ENCODE assay signal across 21 mouse cellular contexts in the genomic region with DNA sequence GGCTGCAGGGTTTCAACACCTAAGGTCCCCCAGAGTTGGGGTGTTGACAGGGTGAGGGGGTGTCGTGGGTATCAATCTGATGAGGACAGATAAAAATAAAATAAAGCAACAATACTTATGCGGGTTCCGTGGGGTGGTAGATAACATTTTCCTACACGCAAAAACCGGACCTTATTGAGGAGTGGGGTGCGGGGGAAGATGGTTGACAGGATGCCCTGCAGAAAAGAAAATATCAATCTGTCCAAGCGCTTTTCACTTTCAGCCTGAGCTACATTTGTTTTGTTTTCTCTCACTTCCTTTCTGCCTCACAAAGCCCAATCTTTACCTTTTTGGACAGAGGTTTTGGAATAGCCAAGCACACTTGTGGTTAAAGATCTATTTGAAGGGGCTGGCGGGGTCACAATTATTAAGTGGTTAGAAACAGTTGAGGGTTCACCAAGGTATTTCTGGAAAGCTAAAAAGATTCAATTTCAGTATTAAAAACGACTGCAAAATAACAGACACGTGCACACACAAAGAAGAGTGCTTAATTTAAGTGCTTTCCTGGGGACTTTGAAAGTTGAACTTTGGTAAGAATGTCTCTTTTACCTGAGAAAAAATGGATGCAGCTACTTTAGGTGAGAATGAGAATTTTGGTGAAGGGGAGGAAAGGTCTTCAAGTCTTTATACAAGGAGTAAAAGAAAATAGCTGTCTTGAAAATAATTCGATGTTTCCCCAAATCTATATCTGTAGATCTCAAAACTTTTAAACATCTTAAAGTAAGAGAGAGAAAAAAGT. TPM values are rescaled to one million over a fixed set of nuclear protein-coding genes. Genes with fewer than 3 reads are reported as not detected.
DNase-seq lines count a peak whose midpoint lies in the region; ATAC-seq and TF ChIP-seq lines count a peak whose summit lies in the region.
"Not testable (repeated sequence)": the region's sequence is repeated elsewhere in the genome, so short reads cannot be mapped to it uniquely, and the experiment has no call there.
"Had no signal": no experiment of that assay in that cellular context is flagged by ENCODE, and none has a peak within 500 bp of the region (broad histone marks: within the 10 kb centered on the region; RNA-seq: fewer than 3 reads in every experiment).

No protein-coding gene starts in this region.

- TF ChIP-seq CTCF in brain, embryonic 14.5 days (IDR thresholded peaks at IDR 0.05; ENCODE audit: borderline replicate concordance, extremely low read depth, insufficient read depth, insufficient read length), result not testable (repeated sequence)

- peak; percentile 29 for DNase-seq in brain, embryonic 14.5 days (ENCODE audit: low read depth)
- peak; percentile 16 for DNase-seq in embryonic facial prominence, embryonic 11.5 days (ENCODE audit: low spot score)
- DNase-seq in heart, postnatal 10 days, result peak; percentile 29 to 41
- peak; percentile 11 for DNase-seq in kidney, adult 18-20 months
- peak; percentile 42 for DNase-seq in limb, embryonic 11.5 days (ENCODE audit: low spot score)
- DNase-seq in midbrain, embryonic 14.5 days, result peak; percentile 38

- not testable (repeated sequence) for H3K27ac ChIP-seq in embryonic facial prominence, embryonic 11.5 days (replicated peaks; ENCODE audit: low read depth, low read length); heart, embryonic 11.5 days (ENCODE audit: low read depth, low read length); limb, embryonic 11.5 days (replicated peaks; ENCODE audit: low read depth, low read length); midbrain, embryonic 14.5 days (replicated peaks; ENCODE audit: low read depth, low read length)

- not testable (repeated sequence) for TF ChIP-seq POLR2A in brain, embryonic 14.5 days (IDR thresholded peaks at IDR 0.05; ENCODE audit: borderline replicate concordance, extremely low read depth, insufficient read depth, insufficient read length, poor library complexity, severe bottlenecking)

- not testable (repeated sequence) for H3K9me3 ChIP-seq in embryonic facial prominence, embryonic 11.5 days (replicated peaks; ENCODE audit: control insufficient read depth, low read length); heart, embryonic 11.5 days (replicated peaks; ENCODE audit: control insufficient read depth, low read length); limb, embryonic 11.5 days (ENCODE audit: control insufficient read depth, low read length); midbrain, embryonic 14.5 days (ENCODE audit: control insufficient read depth, low read length)

- not testable (repeated sequence) for H3K4me1 ChIP-seq in embryonic facial prominence, embryonic 11.5 days (ENCODE audit: control insufficient read depth, insufficient read depth, low read length); heart, embryonic 11.5 days (ENCODE audit: control insufficient read depth, insufficient read depth, low read length); limb, embryonic 11.5 days (ENCODE audit: control insufficient read depth, insufficient read depth, low read length); midbrain, embryonic 14.5 days (ENCODE audit: control insufficient read depth, insufficient read depth, low read length)

- H3K4me3 ChIP-seq in embryonic facial prominence, embryonic 11.5 days (ENCODE audit: low read depth, low read length); limb, embryonic 11.5 days (ENCODE audit: low read depth, low read length); midbrain, embryonic 14.5 days (replicated peaks; ENCODE audit: low read depth, low read length): not testable (repeated sequence)
- 0 out of 2 replicates have a peak overlapping the region, but pooled peaks have one; percentile 28 for H3K4me3 ChIP-seq in heart, embryonic 11.5 days (ENCODE audit: low read depth, low read length)

- ATAC-seq in embryonic facial prominence, embryonic 11.5 days (replicated peaks; ENCODE audit: insufficient number of reproducible peaks, low FRiP score, low TSS enrichment, low read depth); heart, embryonic 11.5 days (replicated peaks; ENCODE audit: insufficient number of reproducible peaks, low FRiP score, low TSS enrichment); limb, embryonic 11.5 days (ENCODE audit: insufficient number of reproducible peaks, low FRiP score, low TSS enrichment, low read depth); midbrain, embryonic 14.5 days (ENCODE audit: low FRiP score, low TSS enrichment): not testable (repeated sequence)

- WGBS in embryonic facial prominence, embryonic 11.5 days, result 3% methylated on average over 11 of the region's 11 CpGs
- 4% methylated on average over 11 of the region's 11 CpGs for WGBS in heart, embryonic 11.5 days (ENCODE audit: insufficient replicate concordance)
- 2% methylated on average over 11 of the region's 11 CpGs for WGBS in limb, embryonic 11.5 days
- 3% methylated on average over 11 of the region's 11 CpGs for WGBS in midbrain, embryonic 14.5 days

- H3K27me3 ChIP-seq in embryonic facial prominence, embryonic 11.5 days (ENCODE audit: control insufficient read depth, insufficient read depth, low read length), result peaks cover 39% of the 10 kb centered on the region
- peaks cover 48% of the 10 kb centered on the region for H3K27me3 ChIP-seq in heart, embryonic 11.5 days (ENCODE audit: control insufficient read depth, insufficient read depth, low read length)
- H3K27me3 ChIP-seq in limb, embryonic 11.5 days (ENCODE audit: control insufficient read depth, insufficient read depth, low read length), result peaks cover 33% of the 10 kb centered on the region
- H3K27me3 ChIP-seq in midbrain, embryonic 14.5 days (ENCODE audit: control insufficient read depth, insufficient read depth, low read length), result peaks cover 51% of the 10 kb centered on the region

- not testable (repeated sequence) for H3K36me3 ChIP-seq in embryonic facial prominence, embryonic 11.5 days (replicated peaks; ENCODE audit: control insufficient read depth, insufficient read depth, low read depth, low read length); heart, embryonic 11.5 days (ENCODE audit: control insufficient read depth, insufficient read depth, low read length); limb, embryonic 11.5 days (ENCODE audit: control insufficient read depth, insufficient read depth, low read length); midbrain, embryonic 14.5 days (ENCODE audit: control insufficient read depth, insufficient read depth, low read length)

- intact Hi-C loops in heart, postnatal 10 days (cut with DNase I), result not testable (repeated sequence)

- not testable (repeated sequence) for H3K4me2 ChIP-seq in embryonic facial prominence, embryonic 11.5 days (ENCODE audit: low read depth, low read length); heart, embryonic 11.5 days; limb, embryonic 11.5 days (ENCODE audit: low read depth, severe bottlenecking); midbrain, embryonic 14.5 days (ENCODE audit: low read length)

- not testable (repeated sequence) for H3K9ac ChIP-seq in embryonic facial prominence, embryonic 11.5 days (replicated peaks; ENCODE audit: low read length); heart, embryonic 11.5 days (ENCODE audit: low read depth, low read length); limb, embryonic 11.5 days (ENCODE audit: low read length); midbrain, embryonic 14.5 days (replicated peaks; ENCODE audit: low read length)

RNA-seq across cellular contexts. Expression of gene E030030I06Rik, which starts 3.0 kb away (rescaled TPM):
- 2.6 and 3.4 TPM in 2 replicates for polyA plus RNA-seq in brain, embryonic 14.5 days (2012; rRNA removed)
- polyA plus RNA-seq in embryonic facial prominence, embryonic 11.5 days (2014; fragmentation: Nextera tagmentation; extraction: Ambion mirVana), result 17.6 and 19.6 TPM in 2 replicates
- polyA plus RNA-seq in heart, embryonic 11.5 days (2014; fragmentation: Nextera tagmentation; extraction: Ambion mirVana), result 14.5 and 19.8 TPM in 2 replicates
- 1 to 10 TPM; 1.5 to 2.2 TPM for total RNA-seq in heart, postnatal 10 days (2021)
- 16.5 and 17.0 TPM in 2 replicates for polyA plus RNA-seq in limb, embryonic 11.5 days (2014; fragmentation: Nextera tagmentation; extraction: Ambion mirVana)
- polyA plus RNA-seq in midbrain, embryonic 14.5 days (2014; fragmentation: Nextera tagmentation; extraction: Ambion mirVana), result 1.8 and 3.6 TPM in 2 replicates
- total RNA-seq: layer of hippocampus, postnatal 36 days; megakaryocyte-erythroid progenitor cell, adult 5-6 weeks; midbrain, postnatal 0 days had no signal
- polyA plus RNA-seq: erythroblast, embryonic 14.5 days had no signal

RNA-seq across cellular contexts. Expression of gene Raet1e, which starts 6.3 kb away (rescaled TPM):
- 1.1 TPM in 2 replicates for polyA plus RNA-seq in brain, embryonic 14.5 days (2012; rRNA removed)
- 11.3 and 13.6 TPM in 2 replicates for polyA plus RNA-seq in embryonic facial prominence, embryonic 11.5 days (2014; fragmentation: Nextera tagmentation; extraction: Ambion mirVana)
- polyA plus RNA-seq in heart, embryonic 11.5 days (2014; fragmentation: Nextera tagmentation; extraction: Ambion mirVana), result 6.1 and 7.9 TPM in 2 replicates
- total RNA-seq in heart, postnatal 10 days (2021), result under 1 TPM; 0.45 to 0.57 TPM
- 13.6 and 14.3 TPM in 2 replicates for polyA plus RNA-seq in limb, embryonic 11.5 days (2014; fragmentation: Nextera tagmentation; extraction: Ambion mirVana)
- 0.31 and 1.3 TPM in 2 replicates for polyA plus RNA-seq in midbrain, embryonic 14.5 days (2014; fragmentation: Nextera tagmentation; extraction: Ambion mirVana)
- total RNA-seq: common myeloid progenitor, adult 5-6 weeks; heart, adult 8-10 months; layer of hippocampus, postnatal 36 days; megakaryocyte-erythroid progenitor cell, adult 5-6 weeks had no signal
- polyA plus RNA-seq: erythroblast, embryonic 14.5 days; midbrain, postnatal 0 days had no signal

RNA-seq across cellular contexts. Expression of gene H60b, which starts 6.3 kb away (rescaled TPM):
- polyA plus RNA-seq in brain, embryonic 14.5 days (2012; rRNA removed), result 0.78 and 0.93 TPM in 2 replicates
- 0.32 and 0.42 TPM in 2 replicates for polyA plus RNA-seq in embryonic facial prominence, embryonic 11.5 days (2014; fragmentation: Nextera tagmentation; extraction: Ambion mirVana)
- 0.39 and 0.49 TPM in 2 replicates for polyA plus RNA-seq in heart, embryonic 11.5 days (2014; fragmentation: Nextera tagmentation; extraction: Ambion mirVana)
- total RNA-seq in heart, postnatal 10 days (2021), result not detected
- polyA plus RNA-seq in limb, embryonic 11.5 days (2014; fragmentation: Nextera tagmentation; extraction: Ambion mirVana), result 0.18 and 0.23 TPM in 2 replicates
- 0.40 and 0.76 TPM in 2 replicates for polyA plus RNA-seq in midbrain, embryonic 14.5 days (2014; fragmentation: Nextera tagmentation; extraction: Ambion mirVana)
- total RNA-seq: adrenal gland, postnatal 14 days; CH12.LX; common myeloid progenitor, adult 5-6 weeks; heart, adult 8-10 months; heart, postnatal 14 days; hindbrain, postnatal 0 days; layer of hippocampus, postnatal 36 days; megakaryocyte-erythroid progenitor cell, adult 5-6 weeks; midbrain, postnatal 0 days had no signal
- polyA plus RNA-seq: erythroblast, embryonic 14.5 days; G1E; large intestine, adult 2 months; lung, adult 2 months; testis, adult 2 months had no signal
